Mouse (Mus musculus) megakaryocyte, embryonic 14.5 days (primary cell): ENCODE measurements around the gene Fbxl17. TPM values are rescaled to one million over a fixed set of nuclear protein-coding genes. Genes with fewer than 3 reads are reported as not detected.

Experiments
- H3K27me3 ChIP-seq: replicated peaks from 2 replicates; pipeline ENCODE3; 2012; ENCODE audit warnings: inconsistent platforms
- H3K36me3 ChIP-seq: replicated peaks from 2 replicates; pipeline ENCODE3; 2012; ENCODE audit warnings: low read length, inconsistent platforms, mixed read lengths
- H3K4me1 ChIP-seq: 2 replicates; pipeline ENCODE4 v1.6.1; 2012; ENCODE audit warnings: inconsistent platforms
- H3K4me3 ChIP-seq: replicated peaks from 2 replicates; pipeline ENCODE3; 2012; ENCODE audit warnings: moderate library complexity, mild to moderate bottlenecking, inconsistent platforms
- H3K9me3 ChIP-seq: 2 replicates; pipeline ENCODE4 v1.6.1; 2012; ENCODE audit warnings: inconsistent platforms
- FLI1 ChIP-seq: IDR thresholded peaks from 2 replicates; pipeline ENCODE4 v1.6.1; 2012; ENCODE audit warnings: low read length, inconsistent platforms, mixed read lengths
- GATA1 ChIP-seq: IDR thresholded peaks from 3 replicates; pipeline ENCODE4 v1.6.1; 2012; ENCODE audit warnings: mixed read lengths, low read length, inconsistent platforms, borderline replicate concordance
- polyA plus RNA-seq: library from polyadenylated mRNA; stranded (reverse); fragments of >175 nt; gene quantifications from 2 replicates; pipeline ENCODE4 v1.2.3, GENCODE M21; 2012; ENCODE audit warnings: low replicate concordance; ENCODE audit not compliant: insufficient read depth

Fbxl17 gene
- polyA plus RNA-seq, 1 experiment, result 9.0 TPM

- no peak for TF ChIP-seq GATA1
- no peak for TF ChIP-seq FLI1
- no peaks in the 10 kb centered on the region for H3K36me3 ChIP-seq
- H3K27me3 ChIP-seq, result no peaks in the 10 kb centered on the region
- H3K9me3 ChIP-seq, result no peaks in the 10 kb centered on the region
- no peak overlapping the region for H3K4me3 ChIP-seq
- H3K4me1 ChIP-seq, result no peaks in the 10 kb centered on the region
Observed at GRCm38 (mm10) chr17:63145751-63146491, 353.9 kb downstream of the Fbxl17 start.

DNA sequence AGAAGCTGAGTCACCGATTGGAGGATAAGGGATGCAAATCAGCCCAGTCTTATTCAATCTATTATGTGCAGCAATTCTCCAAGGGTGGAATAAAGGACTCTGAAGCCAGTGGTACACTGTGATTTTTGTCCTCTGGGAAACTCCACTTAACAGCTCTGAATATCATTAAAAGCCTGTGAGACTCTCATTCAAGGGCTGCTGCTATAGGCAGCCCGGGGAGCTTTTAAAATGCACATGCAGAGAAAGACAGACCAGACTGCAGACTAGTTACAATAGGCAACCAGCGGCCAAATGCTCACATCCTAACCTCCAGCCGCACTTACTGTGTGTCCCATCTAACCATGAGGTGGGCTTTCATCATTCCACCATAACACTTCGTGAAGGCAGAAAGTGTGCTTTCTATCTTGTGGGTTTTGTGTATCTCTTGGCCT lies 354.5 kb downstream of the Fbxl17 start:
- H3K9me3 ChIP-seq, result no peaks in the 10 kb centered on the region

GRCm38 (mm10) chr17:63143825-63144224 lies 356.0 kb downstream of the Fbxl17 start:
- no peaks in the 10 kb centered on the region for H3K36me3 ChIP-seq
- H3K27me3 ChIP-seq, result no peaks in the 10 kb centered on the region
- no peaks in the 10 kb centered on the region for H3K9me3 ChIP-seq
- no peak overlapping the region for H3K4me3 ChIP-seq
- no peaks in the 10 kb centered on the region for H3K4me1 ChIP-seq
- TF ChIP-seq FLI1, result no peak
- no peak for TF ChIP-seq GATA1

More for the DNA sequence above, 354.5 kb downstream of the Fbxl17 start:
- no peaks in the 10 kb centered on the region for H3K4me1 ChIP-seq
- no peak overlapping the region for H3K4me3 ChIP-seq
- no peaks in the 10 kb centered on the region for H3K27me3 ChIP-seq
- TF ChIP-seq GATA1, result no peak
- no peak for TF ChIP-seq FLI1
- H3K36me3 ChIP-seq, result no peaks in the 10 kb centered on the region

GRCm38 (mm10) chr17:63134805-63135204 lies 365.0 kb downstream of the Fbxl17 start:
- peaks cover 8% of the 10 kb centered on the region for H3K9me3 ChIP-seq
- no peak overlapping the region for H3K4me3 ChIP-seq
- H3K27me3 ChIP-seq, result no peaks in the 10 kb centered on the region
- H3K36me3 ChIP-seq, result peaks cover 7% of the 10 kb centered on the region
- no peaks in the 10 kb centered on the region for H3K4me1 ChIP-seq
- no peak for TF ChIP-seq GATA1
- TF ChIP-seq FLI1, result no peak

DNA sequence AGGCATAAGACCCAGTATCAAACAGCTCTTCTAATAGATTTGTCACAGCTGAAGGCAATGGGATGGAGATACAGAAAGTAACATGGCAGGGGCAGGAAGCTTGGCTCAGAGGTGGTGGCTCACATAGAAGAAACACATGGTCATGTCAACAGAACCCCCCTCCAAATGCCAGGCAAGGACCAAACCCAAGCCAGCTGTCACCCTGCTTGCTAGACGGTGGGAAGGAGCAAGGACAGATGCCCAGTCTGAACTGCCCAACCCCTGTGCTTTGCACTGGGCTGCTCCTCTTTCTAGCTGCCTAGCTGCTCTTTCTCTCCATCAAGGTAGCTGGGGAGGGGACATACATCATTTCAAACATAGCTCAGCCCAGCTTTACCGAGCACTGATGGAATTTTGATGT lies 377.4 kb downstream of the Fbxl17 start:
- Histone ChIP-seq H3K4me1 (peaks cover 5% of the 10 kb centered on the region; the same call in 1 of the 2 replicates), H3K36me3 (peaks cover 14% of the 10 kb centered on the region), H3K4me3 (no peak overlapping the region), H3K9me3 (peaks cover 23% of the 10 kb centered on the region), H3K27me3 (no peaks in the 10 kb centered on the region)
- TF ChIP-seq GATA1 (no peak), FLI1 (no peak)

GRCm38 (mm10) chr17:63119701-63120100 lies 380.1 kb downstream of the Fbxl17 start:
- no peak for TF ChIP-seq GATA1
- no peak for TF ChIP-seq FLI1
- no peaks in the 10 kb centered on the region for H3K27me3 ChIP-seq
- peaks cover 9% of the 10 kb centered on the region for H3K36me3 ChIP-seq
- no peak overlapping the region for H3K4me3 ChIP-seq
- H3K4me1 ChIP-seq, result peaks cover 5% of the 10 kb centered on the region; the same call in 1 of the 2 replicates
- H3K9me3 ChIP-seq, result peaks cover 18% of the 10 kb centered on the region

DNA sequence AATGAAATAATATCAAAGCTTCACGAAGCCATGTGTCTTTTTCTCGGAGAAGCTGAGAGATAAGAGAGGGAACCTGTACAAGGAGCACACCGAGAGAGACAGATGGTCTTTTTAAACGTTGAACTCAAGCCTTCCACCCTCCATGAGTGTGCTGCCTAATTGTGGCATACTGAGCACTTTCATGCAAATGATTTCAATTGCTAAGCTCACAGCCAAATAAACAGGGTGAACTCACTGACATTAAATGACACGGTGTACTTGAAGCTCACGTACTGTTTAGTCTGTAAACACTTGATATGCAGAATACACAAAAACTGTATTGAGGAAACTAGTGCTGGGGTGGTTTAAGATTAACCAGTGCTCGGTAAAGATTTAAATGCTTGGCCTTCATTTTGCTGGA lies 380.7 kb downstream of the Fbxl17 start:
- Histone ChIP-seq H3K27me3 (no peaks in the 10 kb centered on the region), H3K4me1 (peaks cover 5% of the 10 kb centered on the region; the same call in 1 of the 2 replicates), H3K9me3 (peaks cover 17% of the 10 kb centered on the region), H3K4me3 (no peak overlapping the region), H3K36me3 (peaks cover 5% of the 10 kb centered on the region)
- no peak for TF ChIP-seq FLI1
- no peak for TF ChIP-seq GATA1

- no peak overlapping the region for H3K4me3 ChIP-seq
- no peaks in the 10 kb centered on the region for H3K36me3 ChIP-seq
- H3K9me3 ChIP-seq, result peaks cover 9% of the 10 kb centered on the region; the same call in 1 of the 2 replicates
- TF ChIP-seq FLI1 (no peak), GATA1 (no peak)
- no peaks in the 10 kb centered on the region for H3K4me1 ChIP-seq
- H3K27me3 ChIP-seq, result no peaks in the 10 kb centered on the region
Observed at GRCm38 (mm10) chr17:63117130-63117529, 382.7 kb downstream of the Fbxl17 start.

DNA sequence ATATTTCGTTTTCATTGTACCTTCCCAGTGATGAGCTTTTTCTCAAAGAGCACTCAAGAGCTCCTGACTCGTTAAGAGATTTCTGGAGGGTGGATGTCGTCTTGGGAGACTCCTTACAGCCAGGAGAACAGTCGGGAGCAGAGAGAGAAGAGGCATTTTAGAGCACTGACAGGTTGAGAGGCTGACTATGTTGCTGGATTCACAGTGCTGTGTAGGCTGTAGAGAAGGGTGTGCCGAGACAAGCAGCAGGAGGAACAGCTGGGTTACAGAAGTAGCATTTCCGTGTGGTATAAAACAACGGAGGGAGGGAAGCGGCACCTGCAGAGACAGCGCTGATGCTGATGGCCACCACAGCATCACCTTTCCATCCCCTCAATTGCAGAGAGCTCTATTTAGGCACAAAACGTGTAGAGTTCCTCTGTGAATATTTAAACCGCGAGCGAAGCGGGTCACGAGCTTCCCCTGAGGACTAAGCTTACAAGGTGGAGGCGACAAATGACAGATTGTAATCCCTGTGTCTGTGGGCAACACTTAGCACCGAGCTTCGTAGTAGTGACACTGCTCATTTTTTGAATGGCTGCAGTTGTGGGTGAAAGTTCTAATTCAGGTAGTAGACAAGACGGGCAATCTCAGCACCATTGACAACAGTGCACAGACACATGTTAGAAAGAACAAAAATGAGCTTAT lies 385.3 kb downstream of the Fbxl17 start:
- no peak for TF ChIP-seq GATA1
- no peak for TF ChIP-seq FLI1
- Histone ChIP-seq H3K36me3 (no peaks in the 10 kb centered on the region), H3K4me1 (no peaks in the 10 kb centered on the region)

DNA sequence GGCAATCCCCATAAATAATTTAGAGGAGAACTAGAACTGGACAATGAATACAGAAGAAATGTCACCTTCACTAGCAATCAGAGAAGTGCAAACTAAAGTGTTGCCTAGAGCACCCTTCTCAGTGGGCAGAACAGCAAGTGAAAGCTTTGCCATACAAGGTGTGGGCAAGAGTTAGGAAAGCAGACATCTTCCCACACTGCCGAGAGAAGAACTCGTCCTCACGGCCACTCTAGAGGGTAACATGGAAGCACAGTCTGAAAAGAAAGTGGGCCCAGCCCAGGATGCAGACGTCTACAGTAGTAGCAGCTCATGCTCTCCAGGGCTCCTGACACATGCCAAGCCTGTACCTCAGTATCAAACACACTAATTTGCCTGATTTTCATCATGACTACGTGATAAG lies 387.0 kb downstream of the Fbxl17 start:
- TF ChIP-seq FLI1 (no peak), GATA1 (no peak)
- H3K9me3 ChIP-seq, result peaks cover 9% of the 10 kb centered on the region; the same call in 1 of the 2 replicates
- H3K27me3 ChIP-seq, result no peaks in the 10 kb centered on the region
- H3K4me3 ChIP-seq, result no peak overlapping the region
- no peaks in the 10 kb centered on the region for H3K4me1 ChIP-seq
- no peaks in the 10 kb centered on the region for H3K36me3 ChIP-seq

More for the DNA sequence above, 385.3 kb downstream of the Fbxl17 start:
- H3K4me3 ChIP-seq, result no peak overlapping the region
- H3K9me3 ChIP-seq, result peaks cover 9% of the 10 kb centered on the region; the same call in 1 of the 2 replicates
- no peaks in the 10 kb centered on the region for H3K27me3 ChIP-seq
